Mouse (Mus musculus) WW6 (cell line): Measurements from ENCODE around the gene Ube2e2.
"Not testable (repeated sequence)": the region's sequence is repeated elsewhere in the genome, so short reads cannot be mapped to it uniquely, and the experiment has no call there.

Source experiments
- DNase-seq: peaks from one replicate; pipeline ENCODE4 v3.0.0-alpha.2; 2013; ENCODE audit warnings: low read depth, low spot score

Gene Ube2e2

GRCm38 (mm10) chr14:18637739-18638138, 256.3 kb downstream of the Ube2e2 start:
- no peak for DNase-seq

GRCm38 (mm10) chr14:18628170-18628569, 265.9 kb downstream of the Ube2e2 start:
- no peak for DNase-seq

GRCm38 (mm10) chr14:18618603-18619002, 275.5 kb downstream of the Ube2e2 start:
- no peak for DNase-seq

GRCm38 (mm10) chr14:18601927-18602326, 292.1 kb downstream of the Ube2e2 start:
- DNase-seq, result no peak

GRCm38 (mm10) chr14:18586239-18587034, 307.6 kb downstream of the Ube2e2 start:
- DNase-seq, result no peak

- no peak for DNase-seq
These were observed 312.3 kb downstream of the Ube2e2 start for GRCm38 (mm10) chr14:18581735-18582134.

- DNase-seq, result no peak
These were observed 319.3 kb downstream of the Ube2e2 start for GRCm38 (mm10) chr14:18574756-18575155.

GRCm38 (mm10) chr14:18574130-18574721, 319.8 kb downstream of the Ube2e2 start:
- DNase-seq, result no peak

GRCm38 (mm10) chr14:18573286-18573956, 320.6 kb downstream of the Ube2e2 start:
- DNase-seq, result no peak

GRCm38 (mm10) chr14:18572852-18573251, 321.2 kb downstream of the Ube2e2 start:
- DNase-seq, result no peak

GRCm38 (mm10) chr14:18569615-18570014, 324.5 kb downstream of the Ube2e2 start:
- no peak for DNase-seq

- not testable (repeated sequence) for DNase-seq
These were observed 329.1 kb downstream of the Ube2e2 start for GRCm38 (mm10) chr14:18564999-18565398.

- no peak for DNase-seq
These were observed 338.8 kb downstream of the Ube2e2 start for GRCm38 (mm10) chr14:18555287-18555686.

- no peak for DNase-seq
These were observed 339.5 kb downstream of the Ube2e2 start for GRCm38 (mm10) chr14:18554627-18554988.

- DNase-seq, result no peak
These were observed 340.0 kb downstream of the Ube2e2 start for GRCm38 (mm10) chr14:18553987-18554626.

- no peak for DNase-seq
These were observed 346.5 kb downstream of the Ube2e2 start for GRCm38 (mm10) chr14:18547541-18547940.

GRCm38 (mm10) chr14:18539092-18539491, 355.0 kb downstream of the Ube2e2 start:
- not testable (repeated sequence) for DNase-seq

GRCm38 (mm10) chr14:18530899-18531298, 363.2 kb downstream of the Ube2e2 start:
- DNase-seq, result no peak

GRCm38 (mm10) chr14:18530496-18530895, 363.6 kb downstream of the Ube2e2 start:
- DNase-seq, result no peak
